Mouse (Mus musculus) hindbrain, embryonic 16.5 days (tissue): ENCODE results near the gene Cabp4. TPM values are rescaled to one million over a fixed set of nuclear protein-coding genes. Genes with fewer than 3 reads are reported as not detected.
"Not testable (repeated sequence)": the region's sequence is repeated elsewhere in the genome, so short reads cannot be mapped to it uniquely, and the experiment has no call there.

Experiments
- ATAC-seq: fragments of 200-750 bp; cut with Nextera tagmentation; 2 replicates; pipeline ENCODE4 v1.8.0; 2017; ENCODE audit warnings: moderate TSS enrichment, moderate library complexity
- H3K27ac ChIP-seq: fragments of 300-500 bp; sonication (generic); 2 replicates; pipeline ENCODE4 v1.5.1; 2014; ENCODE audit warnings: low read depth, mild to moderate bottlenecking, control low read depth, low read length, moderate library complexity
- H3K27me3 ChIP-seq: fragments of 300-500 bp; sonication (generic); replicated peaks from 2 replicates; pipeline ENCODE4 v1.6.1; 2014; ENCODE audit warnings: low read length; ENCODE audit not compliant: control insufficient read depth, insufficient read depth
- H3K36me3 ChIP-seq: fragments of 300-500 bp; sonication (generic); 2 replicates; pipeline ENCODE4 v1.6.1; 2014; ENCODE audit warnings: mild to moderate bottlenecking, low read length, moderate library complexity, mixed read lengths; ENCODE audit not compliant: control insufficient read depth, insufficient read depth
- H3K4me1 ChIP-seq: fragments of 300-500 bp; sonication (generic); 2 replicates; pipeline ENCODE4 v1.6.1; 2014; ENCODE audit warnings: low read depth, low read length; ENCODE audit not compliant: control insufficient read depth, insufficient read depth
- H3K4me2 ChIP-seq: fragments of 300-500 bp; sonication (generic); 2 replicates; pipeline ENCODE4 v1.6.1; 2014; ENCODE audit warnings: mild to moderate bottlenecking, low read length, control low read depth, moderate library complexity
- H3K4me3 ChIP-seq: fragments of 300-500 bp; sonication (generic); 2 replicates; pipeline ENCODE4 v1.5.1; 2014; ENCODE audit warnings: mild to moderate bottlenecking, low read length, control low read depth, moderate library complexity
- H3K9ac ChIP-seq: fragments of 300-500 bp; sonication (generic); 2 replicates; pipeline ENCODE4 v1.6.1; 2014; ENCODE audit warnings: low read depth, mild to moderate bottlenecking, control low read depth, low read length, moderate library complexity
- H3K9me3 ChIP-seq: fragments of 300-500 bp; sonication (generic); 2 replicates; pipeline ENCODE4 v1.6.1; 2014; ENCODE audit warnings: mild to moderate bottlenecking, low read length, moderate library complexity; ENCODE audit not compliant: control insufficient read depth
- WGBS: fragments of 180-500 bp; shearing (Covaris S2); extraction: QIAGEN DNeasy Blood & Tissue Kit; methylation state at CpG from one replicate; pipeline ENCODE4 v1.1.7; 2014; 5-methylcytosine and 5-hydroxymethylcytosine counted together
- polyA plus RNA-seq: library from polyadenylated mRNA; unstranded; fragments of >200 nt; fragmentation: Nextera tagmentation; extraction: Ambion mirVana; gene quantifications from 2 replicates; pipeline ENCODE4 v1.2.1, GENCODE M21; 2015

Cabp4 gene
- polyA plus RNA-seq, 1 experiment from 2014 or later: 0.24 TPM

DNA sequence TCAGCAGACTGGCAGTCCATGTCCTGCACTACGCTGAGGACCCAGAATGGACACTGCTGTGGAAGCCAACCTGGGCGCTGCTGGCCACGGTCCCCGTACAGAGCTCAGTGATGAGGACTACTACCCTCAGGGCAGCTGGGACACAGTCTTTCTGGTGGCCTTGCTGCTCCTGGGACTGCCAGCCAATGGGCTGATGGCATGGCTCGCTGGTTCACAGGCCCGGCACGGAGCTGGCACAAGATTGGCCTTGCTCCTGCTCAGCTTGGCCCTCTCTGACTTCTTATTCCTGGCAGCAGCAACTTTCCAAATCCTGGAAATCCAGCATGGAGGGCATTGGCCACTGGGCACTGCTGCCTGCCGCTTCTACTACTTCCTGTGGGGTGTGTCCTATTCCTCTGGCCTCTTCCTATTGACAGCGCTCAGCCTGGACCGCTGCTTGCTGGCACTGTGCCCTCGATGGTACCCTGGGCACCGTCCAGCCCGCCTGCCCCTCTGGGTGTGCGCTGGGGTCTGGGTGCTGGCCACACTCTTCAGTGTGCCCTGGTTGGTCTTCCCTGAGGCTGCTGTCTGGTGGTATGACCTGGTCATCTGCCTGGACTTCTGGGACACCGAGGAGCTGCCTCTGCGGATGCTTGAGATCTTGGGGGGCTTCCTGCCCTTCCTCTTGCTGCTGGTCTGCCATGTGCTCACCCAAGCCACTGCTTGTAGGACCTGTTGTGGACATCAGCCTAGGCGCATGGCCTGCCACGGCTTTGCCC, 1.2 kb downstream of the Cabp4 start:
- H3K27ac ChIP-seq: no peak overlapping the region
- no peak for ATAC-seq
- WGBS: 87% methylated on average over 18 of the region's 18 CpGs

DNA sequence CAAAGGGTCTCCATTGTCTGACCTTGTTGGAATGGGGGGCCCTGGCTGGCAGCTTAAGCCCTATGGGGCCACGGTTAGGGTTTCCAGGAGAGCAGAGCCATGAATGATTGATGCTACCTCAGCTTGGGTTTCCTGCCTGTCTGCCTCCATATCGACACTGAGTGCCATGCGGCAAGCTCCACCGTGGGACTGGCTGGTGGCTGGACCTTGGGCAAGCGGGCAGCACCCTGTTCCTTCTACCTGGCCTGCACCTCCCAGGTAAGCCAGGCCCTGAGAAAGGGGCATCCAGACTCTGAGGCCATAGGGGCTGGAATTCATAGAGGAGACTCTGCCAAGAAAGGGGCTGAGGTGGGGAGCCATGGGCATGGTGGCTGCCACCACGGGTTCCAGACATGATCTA, 3.7 kb downstream of the Cabp4 start:
- no peaks in the 10 kb centered on the region for H3K9me3 ChIP-seq
- H3K9ac ChIP-seq: no peak overlapping the region
- H3K27ac ChIP-seq: no peak overlapping the region
- WGBS: 87% methylated on average over 6 of the region's 6 CpGs
- no peak for ATAC-seq
- H3K4me1 ChIP-seq: no peaks in the 10 kb centered on the region; the same call in 1 of the 2 replicates
- H3K36me3 ChIP-seq: no peaks in the 10 kb centered on the region
- H3K27me3 ChIP-seq: no peaks in the 10 kb centered on the region
- no peak overlapping the region for H3K4me3 ChIP-seq
- no peak overlapping the region for H3K4me2 ChIP-seq

More for the DNA sequence above, 1.2 kb downstream of the Cabp4 start:
- no peaks in the 10 kb centered on the region for H3K27me3 ChIP-seq
- no peak overlapping the region for H3K4me3 ChIP-seq
- H3K36me3 ChIP-seq: no peaks in the 10 kb centered on the region
- no peaks in the 10 kb centered on the region for H3K9me3 ChIP-seq
- H3K9ac ChIP-seq: no peak overlapping the region
- no peak overlapping the region for H3K4me2 ChIP-seq
- peaks cover under 1% of the 10 kb centered on the region; the same call in 1 of the 2 replicates for H3K4me1 ChIP-seq

DNA sequence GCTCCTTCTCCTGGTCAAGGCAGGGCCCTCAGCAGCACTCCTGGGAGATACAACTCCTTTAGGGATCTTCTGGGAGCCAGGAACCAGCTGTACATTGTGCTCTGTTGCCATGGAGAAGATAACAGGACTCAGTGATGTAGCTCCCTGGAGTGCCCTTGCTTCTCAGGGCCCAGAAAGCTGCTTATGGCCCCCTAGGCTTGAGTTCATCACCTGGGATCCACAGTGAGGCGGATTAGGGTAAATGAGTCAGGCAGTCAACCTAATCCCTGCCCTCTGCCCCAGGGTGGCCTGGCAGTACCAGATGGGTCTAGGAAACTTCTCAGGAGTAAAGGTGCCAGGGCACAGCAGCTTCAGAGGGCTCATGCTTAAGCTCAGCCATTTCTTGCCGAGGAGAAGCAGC, 4.4 kb downstream of the Cabp4 start, which contains the start of gene Gpr152:
TSS of gene Gpr152 (plus strand) at position 342 of the 400 bp plus-strand sequence.
- no peaks in the 10 kb centered on the region for H3K36me3 ChIP-seq
- ATAC-seq: no peak
- no peak within 1 kb of the TSS for H3K9ac ChIP-seq
- H3K4me3 ChIP-seq: no peak within 1 kb of the TSS
- 72% methylated on average over 2 of the region's 2 CpGs for WGBS
- H3K9me3 ChIP-seq: no peaks in the 10 kb centered on the region
- no peaks in the 10 kb centered on the region; the same call in 1 of the 2 replicates for H3K4me1 ChIP-seq
- no peak within 1 kb of the TSS for H3K27ac ChIP-seq
- H3K27me3 ChIP-seq: no peaks in the 10 kb centered on the region
- no peak within 1 kb of the TSS for H3K4me2 ChIP-seq

DNA sequence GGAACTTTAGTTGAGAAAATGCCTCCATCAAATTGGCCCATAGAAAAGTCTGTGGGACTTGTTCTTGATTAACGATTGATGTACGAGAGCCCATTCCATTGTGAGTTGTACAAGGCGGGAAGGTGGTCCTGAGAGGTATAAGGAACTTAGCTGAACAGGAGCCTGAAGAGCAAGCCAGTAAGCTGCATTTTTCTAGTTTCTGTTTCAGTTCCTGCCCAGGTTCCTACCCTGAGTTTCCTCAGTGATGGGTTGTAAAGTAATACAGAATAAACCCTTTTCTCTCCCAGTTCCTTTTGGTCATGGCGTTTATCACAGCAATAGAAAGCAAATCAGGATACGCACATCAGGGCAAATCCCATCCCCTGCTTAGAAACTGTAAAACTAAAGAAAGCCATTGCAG, 5.9 kb downstream of the Cabp4 start:
- Histone ChIP-seq H3K9me3 (no peaks in the 10 kb centered on the region), H3K4me1 (no peaks in the 10 kb centered on the region; the same call in 1 of the 2 replicates), H3K27me3 (no peaks in the 10 kb centered on the region), H3K4me3 (no peak overlapping the region), H3K4me2 (no peak overlapping the region), H3K36me3 (0 out of 2 replicates have a peak, but pooled peaks cover under 1% of the 10 kb centered on the region), H3K9ac (no peak overlapping the region), H3K27ac (no peak overlapping the region)
- WGBS: 79% methylated on average over 5 of the region's 5 CpGs
- no peak for ATAC-seq

DNA sequence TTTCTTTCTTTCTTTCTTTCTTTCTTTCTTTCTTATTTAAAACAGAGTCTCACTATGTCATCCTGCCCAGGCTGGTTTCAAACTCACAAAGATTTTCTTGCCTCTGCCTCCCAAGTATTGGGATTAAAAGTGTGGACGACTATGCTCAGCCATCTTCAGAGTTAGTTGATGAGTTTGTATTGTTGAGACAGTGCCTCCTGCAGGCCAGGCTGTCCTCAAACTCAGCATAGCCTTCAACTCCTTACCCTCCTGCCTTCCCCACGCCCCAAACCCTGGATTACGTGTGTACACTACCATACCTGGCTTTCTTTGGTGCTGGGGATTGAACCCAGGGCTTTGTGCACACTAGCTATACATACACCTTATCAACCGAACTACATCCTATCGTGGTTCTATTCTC, 7.4 kb downstream of the Cabp4 start:
- Histone ChIP-seq H3K36me3 (0 out of 2 replicates have a peak, but pooled peaks cover 10% of the 10 kb centered on the region), H3K9me3 (no peaks in the 10 kb centered on the region), H3K4me2 (no peak overlapping the region), H3K4me1 (no peaks in the 10 kb centered on the region; the same call in 1 of the 2 replicates), H3K27ac (no peak overlapping the region), H3K27me3 (no peaks in the 10 kb centered on the region), H3K9ac (no peak overlapping the region), H3K4me3 (no peak overlapping the region)
- no peak for ATAC-seq
- WGBS: 80% methylated on average over 5 of the region's 5 CpGs

DNA sequence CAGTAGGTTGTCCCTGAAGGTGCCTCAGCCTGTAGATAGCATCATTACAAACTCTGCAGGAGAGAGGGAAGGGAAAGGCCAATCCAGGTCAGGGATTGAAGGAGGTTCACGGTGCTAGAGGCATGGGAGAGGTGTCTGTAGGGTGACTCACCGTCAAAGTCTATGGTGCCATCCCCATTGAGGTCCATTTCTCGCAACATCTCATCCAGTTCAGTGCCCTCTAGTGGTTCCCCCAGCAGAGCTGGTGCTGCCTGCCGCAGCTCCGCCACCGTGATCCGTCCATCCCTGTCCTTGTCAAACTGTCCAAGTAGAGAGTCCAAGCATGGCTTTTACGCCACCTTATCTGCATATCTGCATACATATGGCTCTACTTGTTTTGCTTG, 7.9 kb downstream of the Cabp4 start:
- WGBS: 21% methylated on average over 7 of the region's 8 CpGs
- not testable (repeated sequence) for H3K4me3 ChIP-seq, H3K9me3 ChIP-seq, ATAC-seq, H3K4me1 ChIP-seq, H3K4me2 ChIP-seq, H3K27ac ChIP-seq, H3K27me3 ChIP-seq, H3K9ac ChIP-seq
- H3K36me3 ChIP-seq: 0 out of 2 replicates have a peak, but pooled peaks cover 15% of the 10 kb centered on the region

DNA sequence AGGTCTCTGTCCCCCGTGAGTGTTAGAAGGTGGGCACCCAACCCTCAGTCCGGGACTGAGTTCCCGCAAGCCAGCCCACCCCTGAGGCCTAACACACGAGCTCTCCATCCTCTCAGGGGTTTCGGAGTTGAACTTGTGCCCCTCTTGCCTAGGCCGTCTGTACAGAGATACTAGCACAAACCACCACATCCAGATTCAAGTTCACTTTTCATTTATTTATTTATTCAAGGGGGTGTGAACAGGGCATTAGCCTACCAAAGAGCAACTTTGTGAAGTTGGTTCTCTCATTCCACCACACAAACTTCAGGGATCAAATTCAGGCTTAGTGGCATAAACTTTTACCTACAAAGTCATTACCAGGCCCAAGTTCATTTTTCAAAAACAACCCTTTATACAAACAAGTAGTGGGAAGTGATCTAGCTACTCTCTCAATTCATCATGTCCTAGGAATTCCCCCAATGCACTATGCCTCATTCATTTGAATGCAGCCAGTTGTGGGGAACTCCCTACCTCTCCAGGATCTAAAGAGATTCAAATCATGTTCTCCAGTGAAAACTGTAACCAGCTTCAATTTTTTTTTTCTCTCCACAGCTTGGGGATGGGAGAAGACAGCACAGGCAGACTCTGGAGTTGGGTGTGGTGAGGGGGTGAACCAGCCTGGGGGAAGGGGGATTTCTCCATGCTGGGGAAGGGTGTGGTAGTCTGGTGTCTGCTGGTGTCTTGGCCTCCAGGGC, 8.4 kb downstream of the Cabp4 start:
- not testable (repeated sequence) for H3K4me3 ChIP-seq, H3K4me1 ChIP-seq, H3K9ac ChIP-seq, H3K4me2 ChIP-seq, H3K27ac ChIP-seq, H3K9me3 ChIP-seq, ATAC-seq, H3K27me3 ChIP-seq
- 0 out of 2 replicates have a peak, but pooled peaks cover 17% of the 10 kb centered on the region for H3K36me3 ChIP-seq
- 82% methylated on average over 6 of the region's 6 CpGs for WGBS

DNA sequence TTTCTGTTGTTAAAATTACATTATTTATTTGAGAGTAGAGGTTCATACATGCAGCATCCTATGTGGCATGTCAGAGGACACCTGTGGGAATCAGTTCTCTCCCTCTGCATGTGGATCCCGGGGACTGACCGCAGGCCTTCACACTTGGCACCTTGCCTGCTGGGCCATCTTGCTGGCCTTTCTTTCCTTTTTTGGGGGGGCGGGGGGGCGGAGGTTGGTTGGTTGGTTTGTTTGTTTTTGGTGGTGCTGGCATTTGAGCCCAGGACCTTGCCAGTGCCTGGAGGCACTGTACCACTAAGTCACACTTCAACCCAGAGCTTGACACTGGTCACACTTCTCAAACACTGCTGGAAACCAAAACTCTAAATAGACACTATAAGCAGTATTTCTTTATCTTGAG, 9.5 kb downstream of the Cabp4 start:
- Histone ChIP-seq H3K9ac (no peak overlapping the region), H3K9me3 (no peaks in the 10 kb centered on the region), H3K27me3 (no peaks in the 10 kb centered on the region), H3K36me3 (peaks cover 24% of the 10 kb centered on the region), H3K27ac (no peak overlapping the region), H3K4me1 (no peaks in the 10 kb centered on the region; the same call in 1 of the 2 replicates), H3K4me3 (no peak overlapping the region), H3K4me2 (no peak overlapping the region)
- no peak for ATAC-seq
- 88% methylated on average over 4 of the region's 4 CpGs for WGBS

DNA sequence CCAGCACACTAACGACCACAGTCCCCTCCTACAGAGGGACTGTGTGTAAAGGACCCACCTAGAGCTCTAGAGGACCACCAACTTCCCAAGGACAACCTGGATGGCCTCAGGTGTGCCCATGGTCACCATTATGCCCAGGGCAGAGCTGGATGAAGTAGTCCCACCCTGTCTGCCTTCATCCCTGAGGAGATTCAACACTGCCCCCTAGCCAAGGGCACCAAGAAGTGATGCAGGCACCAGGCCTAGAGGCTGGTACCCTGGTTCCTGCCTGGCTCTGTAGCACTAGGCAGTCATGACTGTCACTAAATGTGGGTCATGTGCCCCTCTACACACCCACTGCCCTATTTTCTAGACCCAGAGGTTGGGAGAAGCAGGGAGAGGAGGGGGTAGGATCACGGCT, 12.1 kb downstream of the Cabp4 start:
- Histone ChIP-seq H3K4me2 (no peak overlapping the region), H3K4me3 (no peak overlapping the region), H3K27me3 (no peaks in the 10 kb centered on the region), H3K9ac (no peak overlapping the region), H3K36me3 (peaks cover 31% of the 10 kb centered on the region), H3K27ac (no peak overlapping the region), H3K4me1 (peaks cover 7% of the 10 kb centered on the region), H3K9me3 (no peaks in the 10 kb centered on the region)
- ATAC-seq: no peak; the same call in 1 of the 2 replicates
- WGBS: 80% methylated on average over 2 of the region's 2 CpGs
